9 mouse cellular contexts compared by ENCODE assay signal in genomic region chr4:142617676-142618075, GRCm38 (mm10).
DNase-seq lines count a peak whose midpoint lies in the region; ATAC-seq and TF ChIP-seq lines count a peak whose summit lies in the region.
"Had no signal": no experiment of that assay in that cellular context is flagged by ENCODE, and none has a peak within 500 bp of the region (broad histone marks: within the 10 kb centered on the region; RNA-seq: fewer than 3 reads in every experiment).

No protein-coding gene starts in this region.

- TF ChIP-seq POLR2A in testis, adult 2 months (IDR thresholded peaks at IDR 0.05; ENCODE audit: control insufficient read depth, low read depth, low read length), result no peak

- peak; percentile 43 for DNase-seq in adrenal gland, postnatal 10 days
- no peak for DNase-seq in adrenal gland, adult 8-10 months
- DNase-seq in kidney, adult 18-20 months, result peak; percentile 18
- peak; percentile 48 for DNase-seq in neural tube, embryonic 10.5 days (ENCODE audit: extremely low spot score, low spot score)
- DNase-seq: right cerebral cortex, postnatal 25 days had no signal

- H3K27ac ChIP-seq in kidney, embryonic 16.5 days (ENCODE audit: low read length), result no peak overlapping the region
- H3K27ac ChIP-seq in neural tube, embryonic 15.5 days (replicated peaks), result no peak overlapping the region
- H3K27ac ChIP-seq in testis, adult 2 months (ENCODE audit: control insufficient read depth, insufficient read depth, low read depth, low read length), result no peak overlapping the region

- H3K9ac ChIP-seq in kidney, embryonic 16.5 days (replicated peaks; ENCODE audit: low read length), result no peak overlapping the region
- H3K9ac ChIP-seq in neural tube, embryonic 15.5 days (replicated peaks), result no peak overlapping the region

- H3K9me3 ChIP-seq in kidney, embryonic 16.5 days (ENCODE audit: low read length), result no peaks in the 10 kb centered on the region; the same call in 1 of the 2 replicates
- no peaks in the 10 kb centered on the region for H3K9me3 ChIP-seq in neural tube, embryonic 15.5 days (replicated peaks)

- no peaks in the 10 kb centered on the region for H3K27me3 ChIP-seq in kidney, embryonic 16.5 days (ENCODE audit: insufficient read depth, low read length)
- 0 out of 2 replicates have a peak, but pooled peaks cover 2% of the 10 kb centered on the region for H3K27me3 ChIP-seq in neural tube, embryonic 15.5 days (replicated peaks)
- H3K27me3 ChIP-seq in testis, adult 2 months (ENCODE audit: control insufficient read depth, insufficient read depth, low read length), result no peaks in the 10 kb centered on the region

- H3K4me3 ChIP-seq in kidney, embryonic 16.5 days (ENCODE audit: low read length), result no peak overlapping the region
- no peak overlapping the region for H3K4me3 ChIP-seq in neural tube, embryonic 15.5 days (replicated peaks)
- H3K4me3 ChIP-seq in testis, adult 2 months (ENCODE audit: control insufficient read depth, low read depth, low read length), result no peak overlapping the region

- peaks cover 7% of the 10 kb centered on the region for H3K4me1 ChIP-seq in kidney, embryonic 16.5 days (ENCODE audit: insufficient read depth, low read length)
- peaks cover 4% of the 10 kb centered on the region; the same call in 1 of the 2 replicates for H3K4me1 ChIP-seq in neural tube, embryonic 15.5 days
- H3K4me1 ChIP-seq in testis, adult 2 months (ENCODE audit: control insufficient read depth, insufficient read depth, low read length), result no peaks in the 10 kb centered on the region

- no peaks in the 10 kb centered on the region for H3K36me3 ChIP-seq in kidney, embryonic 16.5 days (ENCODE audit: insufficient read depth, low read length)
- no peaks in the 10 kb centered on the region for H3K36me3 ChIP-seq in neural tube, embryonic 15.5 days
- H3K36me3 ChIP-seq in testis, adult 2 months (ENCODE audit: control insufficient read depth, insufficient read depth, low read length), result no peaks in the 10 kb centered on the region

- ATAC-seq in kidney, embryonic 16.5 days (ENCODE audit: low FRiP score, low TSS enrichment), result no peak
- no peak for ATAC-seq in neural tube, embryonic 15.5 days (ENCODE audit: low FRiP score)
- ATAC-seq in activated CD4-positive, CD25-positive, alpha-beta regulatory T cell, adult 4 months, result no peak

- WGBS in kidney, embryonic 16.5 days, result 65% methylated on average over 5 of the region's 5 CpGs
- WGBS in neural tube, embryonic 15.5 days, result 65% methylated on average over 5 of the region's 5 CpGs

- peak; percentile 75; the same call in 1 of the 2 replicates for TF ChIP-seq CTCF in testis, adult 2 months (IDR thresholded peaks at IDR 0.05; ENCODE audit: control insufficient read depth, insufficient read depth, insufficient replicate concordance, low read depth, low read length)

- no peak overlapping the region for H3K4me2 ChIP-seq in kidney, embryonic 16.5 days (replicated peaks; ENCODE audit: low read depth, low read length)
- H3K4me2 ChIP-seq in neural tube, embryonic 15.5 days, result no peak overlapping the region
